ENCODE assay signal across 9 mouse cellular contexts in genomic region chr7:16739056-16739604, GRCm38 (mm10). TPM values are rescaled to one million over a fixed set of nuclear protein-coding genes. Genes with fewer than 3 reads are reported as not detected.
DNase-seq lines count a peak whose midpoint lies in the region; ATAC-seq and TF ChIP-seq lines count a peak whose summit lies in the region.
"Had no signal": no experiment of that assay in that cellular context is flagged by ENCODE, and none has a peak within 500 bp of the region (broad histone marks: within the 10 kb centered on the region; RNA-seq: fewer than 3 reads in every experiment).

No protein-coding gene starts in this region.

- no peak for DNase-seq in kidney, postnatal 0 days (ENCODE audit: low spot score)
- no peak for DNase-seq in kidney, adult 11 months
- DNase-seq in embryonic facial prominence, embryonic 11.5 days (ENCODE audit: low spot score), result no peak
- no peak for DNase-seq in gastrocnemius, postnatal 4 days (ENCODE audit: low spot score in 2 of 2)
- DNase-seq in thymus, postnatal 25 days, result no peak
- DNase-seq in left cerebral cortex, adult 11 months (ENCODE audit: low spot score), result no peak

- peaks cover 12% of the 10 kb centered on the region; the same call in 1 of the 2 replicates for H3K36me3 ChIP-seq in kidney, postnatal 0 days (ENCODE audit: insufficient read depth, low read length)
- H3K36me3 ChIP-seq in embryonic facial prominence, embryonic 11.5 days (replicated peaks; ENCODE audit: control insufficient read depth, insufficient read depth, low read depth, low read length), result no peaks in the 10 kb centered on the region
- peaks cover 12% of the 10 kb centered on the region for H3K36me3 ChIP-seq in hindbrain, embryonic 15.5 days
- peaks cover 5% of the 10 kb centered on the region for H3K36me3 ChIP-seq in midbrain, embryonic 16.5 days (ENCODE audit: control insufficient read depth, insufficient read depth, low read length)

- H3K27ac ChIP-seq in kidney, postnatal 0 days, result peak overlapping the region; percentile 65
- no peak overlapping the region for H3K27ac ChIP-seq in embryonic facial prominence, embryonic 11.5 days (replicated peaks; ENCODE audit: low read depth, low read length)
- H3K27ac ChIP-seq in hindbrain, embryonic 15.5 days (replicated peaks), result 0 out of 2 replicates have a peak overlapping the region, but pooled peaks have one; percentile 58
- H3K27ac ChIP-seq in midbrain, embryonic 16.5 days (ENCODE audit: low read length), result no peak overlapping the region

- peak overlapping the region; percentile 89 for H3K9ac ChIP-seq in kidney, postnatal 0 days (ENCODE audit: low read depth, low read length)
- peak overlapping the region; percentile 57 for H3K9ac ChIP-seq in embryonic facial prominence, embryonic 11.5 days (replicated peaks; ENCODE audit: low read length)
- peak overlapping the region; percentile 87 for H3K9ac ChIP-seq in hindbrain, embryonic 15.5 days
- H3K9ac ChIP-seq in midbrain, embryonic 16.5 days (ENCODE audit: low read depth, low read length), result peak overlapping the region; percentile 94

- no peak for TF ChIP-seq CTCF in kidney, postnatal 0 days (IDR thresholded peaks at IDR 0.05; ENCODE audit: low read depth)

- H3K4me1 ChIP-seq in kidney, postnatal 0 days (replicated peaks; ENCODE audit: insufficient read depth, low read length), result peaks cover 6% of the 10 kb centered on the region; the same call in 1 of the 2 replicates
- H3K4me1 ChIP-seq in embryonic facial prominence, embryonic 11.5 days (ENCODE audit: control insufficient read depth, insufficient read depth, low read length), result no peaks in the 10 kb centered on the region; the same call in 1 of the 2 replicates
- peaks cover 21% of the 10 kb centered on the region for H3K4me1 ChIP-seq in hindbrain, embryonic 15.5 days (replicated peaks)
- peaks cover 15% of the 10 kb centered on the region for H3K4me1 ChIP-seq in midbrain, embryonic 16.5 days (ENCODE audit: control insufficient read depth, insufficient read depth, low read length)

- no peaks in the 10 kb centered on the region for H3K27me3 ChIP-seq in kidney, postnatal 0 days (ENCODE audit: insufficient read depth, low read length)
- H3K27me3 ChIP-seq in embryonic facial prominence, embryonic 11.5 days (ENCODE audit: control insufficient read depth, insufficient read depth, low read length), result no peaks in the 10 kb centered on the region
- H3K27me3 ChIP-seq in hindbrain, embryonic 15.5 days, result no peaks in the 10 kb centered on the region
- no peaks in the 10 kb centered on the region for H3K27me3 ChIP-seq in midbrain, embryonic 16.5 days (ENCODE audit: control insufficient read depth, insufficient read depth, low read depth, low read length)

- 48% methylated on average over 10 of the region's 10 CpGs for WGBS in kidney, postnatal 0 days
- WGBS in embryonic facial prominence, embryonic 11.5 days, result 53% methylated on average over 10 of the region's 10 CpGs
- WGBS in hindbrain, embryonic 15.5 days, result 59% methylated on average over 10 of the region's 10 CpGs
- WGBS in midbrain, embryonic 16.5 days, result 57% methylated on average over 10 of the region's 10 CpGs

- H3K4me3 ChIP-seq in kidney, postnatal 0 days (replicated peaks; ENCODE audit: low read depth, low read length), result peak overlapping the region; percentile 82
- H3K4me3 ChIP-seq in embryonic facial prominence, embryonic 11.5 days (ENCODE audit: low read depth, low read length), result peak overlapping the region; percentile 58
- peak overlapping the region; percentile 78 for H3K4me3 ChIP-seq in hindbrain, embryonic 15.5 days
- H3K4me3 ChIP-seq in midbrain, embryonic 16.5 days (ENCODE audit: low read depth, low read length), result peak overlapping the region; percentile 90

- ATAC-seq in kidney, postnatal 0 days (replicated peaks; ENCODE audit: low FRiP score, low read depth), result no peak
- ATAC-seq in embryonic facial prominence, embryonic 11.5 days (replicated peaks; ENCODE audit: insufficient number of reproducible peaks, low FRiP score, low TSS enrichment, low read depth), result no peak
- ATAC-seq in hindbrain, embryonic 15.5 days (ENCODE audit: low FRiP score, low read depth), result no peak
- no peak for ATAC-seq in midbrain, embryonic 16.5 days

- H3K4me2 ChIP-seq in kidney, postnatal 0 days (ENCODE audit: low read length), result peak overlapping the region; percentile 80
- H3K4me2 ChIP-seq in embryonic facial prominence, embryonic 11.5 days (ENCODE audit: low read depth, low read length), result peak overlapping the region; percentile 72
- H3K4me2 ChIP-seq in hindbrain, embryonic 15.5 days, result peak overlapping the region; percentile 92
- H3K4me2 ChIP-seq in midbrain, embryonic 16.5 days (ENCODE audit: low read length), result peak overlapping the region; percentile 93

- no peaks in the 10 kb centered on the region for H3K9me3 ChIP-seq in kidney, postnatal 0 days (replicated peaks; ENCODE audit: low read length)
- no peaks in the 10 kb centered on the region for H3K9me3 ChIP-seq in embryonic facial prominence, embryonic 11.5 days (replicated peaks; ENCODE audit: control insufficient read depth, low read length)
- no peaks in the 10 kb centered on the region for H3K9me3 ChIP-seq in hindbrain, embryonic 15.5 days
- H3K9me3 ChIP-seq in midbrain, embryonic 16.5 days (replicated peaks; ENCODE audit: control insufficient read depth, low read length, poor library complexity, severe bottlenecking), result no peaks in the 10 kb centered on the region

RNA-seq across cellular contexts. Expression of gene Ap2s1, which starts 0.9 kb away (rescaled TPM):
- 262 and 263 TPM in 2 replicates for polyA plus RNA-seq in kidney, postnatal 0 days (2015; fragmentation: Nextera tagmentation; extraction: Ambion mirVana)
- polyA plus RNA-seq in embryonic facial prominence, embryonic 11.5 days (2014; fragmentation: Nextera tagmentation; extraction: Ambion mirVana), result 262 and 279 TPM in 2 replicates
- polyA plus RNA-seq in hindbrain, embryonic 15.5 days (2015; fragmentation: Nextera tagmentation; extraction: Ambion mirVana), result 444 and 451 TPM in 2 replicates
- polyA plus RNA-seq in midbrain, embryonic 16.5 days (2015; fragmentation: Nextera tagmentation; extraction: Ambion mirVana), result 437 and 461 TPM in 2 replicates
- total RNA-seq in gastrocnemius, postnatal 4 days (2021), result 100 to 1,000 TPM in 1 of 2 experiments, 10 to 100 TPM in 1; 86.6 to 106 TPM

RNA-seq across cellular contexts. Expression of gene Ceacam9, which starts 17.4 kb away (rescaled TPM):
- polyA plus RNA-seq in kidney, postnatal 0 days (2015; fragmentation: Nextera tagmentation; extraction: Ambion mirVana), result not detected in 2 replicates
- polyA plus RNA-seq in embryonic facial prominence, embryonic 11.5 days (2014; fragmentation: Nextera tagmentation; extraction: Ambion mirVana), result not detected in 2 replicates
- polyA plus RNA-seq in hindbrain, embryonic 15.5 days (2015; fragmentation: Nextera tagmentation; extraction: Ambion mirVana), result 0.14 TPM in 1 of 2 replicates, not detected in the other
- 0.18 TPM in 1 of 2 replicates, not detected in the other for polyA plus RNA-seq in midbrain, embryonic 16.5 days (2015; fragmentation: Nextera tagmentation; extraction: Ambion mirVana)
- total RNA-seq in gastrocnemius, postnatal 4 days (2021), result not detected
- total RNA-seq: megakaryocyte-erythroid progenitor cell, adult 5-6 weeks had no signal

RNA-seq across cellular contexts. Expression of gene Slc1a5, which starts 42.0 kb away (rescaled TPM):
- polyA plus RNA-seq in kidney, postnatal 0 days (2015; fragmentation: Nextera tagmentation; extraction: Ambion mirVana), result 49.0 and 55.8 TPM in 2 replicates
- 19.6 and 19.7 TPM in 2 replicates for polyA plus RNA-seq in embryonic facial prominence, embryonic 11.5 days (2014; fragmentation: Nextera tagmentation; extraction: Ambion mirVana)
- 11.6 and 13.7 TPM in 2 replicates for polyA plus RNA-seq in hindbrain, embryonic 15.5 days (2015; fragmentation: Nextera tagmentation; extraction: Ambion mirVana)
- polyA plus RNA-seq in midbrain, embryonic 16.5 days (2015; fragmentation: Nextera tagmentation; extraction: Ambion mirVana), result 10.1 and 10.7 TPM in 2 replicates
- total RNA-seq in gastrocnemius, postnatal 4 days (2021), result 10 to 100 TPM; 51.8 to 55.1 TPM

Comparison
In these comparisons a context has a peak if more than half of its experiments do, and no peak if none do; other contexts are left out.
1. H3K27ac ChIP-seq: peak in kidney, postnatal 0 days (single experiment) and hindbrain, embryonic 15.5 days (single experiment); none in embryonic facial prominence, embryonic 11.5 days (single experiment) and midbrain, embryonic 16.5 days (single experiment).
2. Peak in every context shown above with its lines, with median percentiles within 50 percentile points of each other: H3K4me2 ChIP-seq, H3K4me3 ChIP-seq and H3K9ac ChIP-seq.